Mouse (Mus musculus): ENCODE data around the gene Zmat5.

Gene Zmat5

DNA sequence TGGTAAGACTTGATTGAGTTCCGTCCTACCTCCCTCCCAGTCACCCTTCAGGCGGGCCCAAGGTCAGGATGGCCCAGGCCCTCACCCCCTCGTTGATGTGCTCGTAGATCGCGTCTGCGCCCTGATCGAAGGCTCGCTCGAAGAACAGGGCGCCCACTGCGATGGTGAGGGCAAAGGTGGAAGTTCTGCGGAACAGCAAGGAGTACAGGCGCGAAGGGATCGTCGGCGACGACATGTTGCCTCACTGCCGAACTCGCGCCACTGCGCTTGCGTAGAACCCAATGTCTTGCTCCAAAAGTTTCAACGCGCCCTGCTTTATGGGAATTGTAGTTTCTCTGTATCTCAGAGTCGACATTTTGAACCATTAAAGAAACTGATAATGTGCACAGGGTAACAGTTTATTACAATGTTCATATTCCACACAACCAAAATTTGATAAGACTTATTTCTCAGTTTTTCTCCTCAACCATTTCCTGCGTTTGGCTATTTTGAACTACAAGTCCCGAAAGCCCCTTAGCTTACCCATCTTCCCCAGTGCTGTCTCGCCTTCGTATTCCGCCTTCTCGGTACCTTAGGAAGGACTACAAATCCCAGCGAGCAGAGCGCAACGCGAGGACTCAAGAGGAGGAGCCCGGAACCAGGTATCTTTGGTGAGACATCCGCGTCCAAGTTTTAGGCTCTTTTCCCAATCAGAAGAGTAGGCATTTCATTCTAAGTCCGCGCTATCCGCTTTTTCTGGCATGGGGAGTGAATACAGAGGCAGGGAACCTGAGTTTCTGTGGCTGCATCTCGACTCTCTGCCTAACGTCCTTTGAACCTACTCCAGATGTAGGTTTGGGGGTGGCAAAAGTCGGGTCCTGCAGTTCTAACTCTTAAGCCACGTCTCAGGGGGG is at the start of gene Zmat5, which contains the start of gene Uqcr10:
Gene Zmat5 (plus strand): TSS at position 607 of the 893 bp plus-strand sequence.
Gene Uqcr10 (minus strand): TSS at position 271 of the 893 bp plus-strand sequence.
- peak; percentile 86 to 90 for DNase-seq (ENCODE audit: low spot score in 2 of 2)

DNA sequence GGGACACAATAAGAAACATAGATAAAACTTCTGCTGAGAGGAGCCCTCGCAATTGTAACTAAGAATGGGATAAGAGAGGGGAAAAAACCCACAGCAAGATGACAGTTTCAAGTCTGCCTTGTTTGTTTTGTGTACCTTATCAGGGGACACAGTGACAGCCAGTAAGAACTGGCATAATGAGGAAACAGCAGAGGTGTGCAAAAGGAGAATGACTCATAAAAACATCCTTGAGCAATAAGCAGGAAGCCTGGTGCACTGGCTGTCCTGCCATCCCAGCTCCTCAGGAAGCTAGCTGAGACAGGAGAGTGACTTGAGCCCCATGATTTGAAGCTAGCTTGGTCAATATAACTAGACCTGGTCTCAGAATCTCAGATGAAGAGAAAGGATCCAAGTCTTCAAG is 44.7 kb upstream of the Zmat5 start:
- no peak for DNase-seq (ENCODE audit: low spot score in 2 of 2)

DNA sequence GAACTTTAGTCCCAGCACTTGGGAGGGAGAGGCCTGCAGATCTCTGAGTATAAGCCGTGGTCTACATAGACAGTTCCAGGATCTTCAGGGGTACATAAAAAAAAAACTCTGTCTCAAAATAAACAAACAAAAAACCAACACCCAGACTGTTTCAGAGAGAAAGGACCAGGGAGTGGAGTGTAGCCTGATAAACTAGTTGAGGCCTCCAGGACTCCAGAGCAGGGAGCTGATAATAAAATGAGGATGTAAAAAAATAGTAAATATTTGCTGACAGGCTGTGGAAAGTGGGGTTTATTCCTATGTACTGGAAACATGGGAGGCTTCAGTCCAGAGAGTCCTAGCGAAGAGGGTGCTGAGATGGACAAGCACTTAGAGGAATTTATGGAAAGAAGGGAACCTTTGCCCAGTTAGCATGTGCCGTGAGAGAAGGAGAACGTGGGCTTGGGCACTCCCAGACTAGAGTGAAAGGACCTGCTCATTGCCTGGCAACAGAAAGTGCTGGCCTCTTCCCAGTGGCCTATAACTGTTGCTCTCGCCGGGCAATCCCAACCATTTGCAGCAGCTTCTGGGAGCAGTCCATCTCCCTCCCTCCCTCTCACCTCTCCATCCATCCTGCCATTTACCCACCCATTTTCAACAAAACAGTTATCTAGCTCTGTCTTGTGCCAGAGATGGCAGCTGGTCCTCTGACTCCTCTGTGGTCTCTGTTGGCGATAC is 44.0 kb upstream of the Zmat5 start:
- no peak for DNase-seq (ENCODE audit: low spot score in 2 of 2)

DNA sequence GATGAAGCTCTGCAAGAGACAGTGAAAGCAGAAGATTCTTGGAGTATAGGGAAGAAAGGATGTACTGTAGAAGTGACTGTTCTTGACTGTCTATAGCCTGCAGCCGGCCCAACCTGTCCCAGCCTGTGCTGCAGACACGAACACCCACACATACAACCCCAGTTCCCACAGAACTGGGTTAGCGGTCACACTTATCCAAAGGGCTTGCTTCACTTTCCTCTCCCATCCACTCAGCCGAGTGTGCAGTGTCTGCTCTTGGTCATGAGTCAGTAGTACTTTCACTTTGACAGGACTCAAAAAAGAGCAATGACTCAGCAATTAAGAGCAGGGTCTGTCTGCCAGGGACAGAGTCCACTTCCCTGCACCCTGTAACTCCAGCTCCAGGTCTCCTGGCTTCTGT is 43.2 kb upstream of the Zmat5 start:
- peak in 1 of 2 experiments; percentile 25 for DNase-seq (ENCODE audit: low spot score in 2 of 2)

DNA sequence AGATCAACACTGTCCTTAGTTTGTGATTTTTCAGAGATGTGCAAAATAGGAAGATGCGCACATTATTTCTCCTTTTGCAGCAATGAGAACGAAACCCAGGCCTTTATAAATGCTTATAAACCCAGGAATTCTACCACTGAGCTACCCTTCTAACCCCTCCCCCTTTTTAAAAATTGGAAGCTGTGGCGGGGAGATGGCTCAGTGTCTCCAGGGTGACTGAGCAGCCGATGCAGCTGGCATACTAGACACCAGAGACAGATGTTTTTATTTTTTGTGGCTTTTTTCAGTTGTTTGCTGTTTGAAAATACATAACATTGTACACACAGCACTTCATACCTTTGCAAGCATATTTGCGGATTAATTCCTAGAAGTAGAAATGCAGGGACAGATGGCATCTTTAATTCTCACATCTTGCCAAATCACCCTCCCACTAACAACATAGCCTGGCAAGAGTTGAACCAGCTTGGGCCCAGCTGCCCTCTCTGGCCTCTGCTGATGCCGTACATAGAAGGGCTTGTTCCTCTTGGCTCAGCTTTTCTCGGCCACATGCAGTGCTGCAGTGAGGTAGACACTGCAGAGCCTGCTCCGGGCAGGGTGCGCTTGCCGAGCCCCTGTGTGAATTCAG is 42.5 kb upstream of the Zmat5 start:
- no peak for DNase-seq (ENCODE audit: low spot score in 2 of 2)

DNA sequence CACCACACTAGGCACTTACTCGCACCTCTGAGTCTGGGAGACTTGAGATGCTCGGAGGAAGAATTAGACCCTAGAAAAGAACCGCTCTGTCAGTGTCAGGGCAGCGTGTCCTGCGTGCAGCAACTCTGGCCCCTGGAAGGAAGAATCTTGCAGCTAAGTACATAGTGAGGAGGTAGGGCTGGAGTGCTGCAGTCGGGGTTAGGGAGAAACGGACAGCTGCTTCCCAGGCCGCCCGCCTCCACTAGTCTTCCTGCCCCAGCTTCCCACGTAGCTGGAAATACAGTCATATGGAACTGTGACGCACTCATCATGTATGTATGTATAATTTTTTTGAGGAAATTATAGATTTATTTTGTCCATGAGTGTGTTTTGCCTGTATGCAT is 42.0 kb upstream of the Zmat5 start:
- no peak for DNase-seq (ENCODE audit: low spot score in 2 of 2)

DNA sequence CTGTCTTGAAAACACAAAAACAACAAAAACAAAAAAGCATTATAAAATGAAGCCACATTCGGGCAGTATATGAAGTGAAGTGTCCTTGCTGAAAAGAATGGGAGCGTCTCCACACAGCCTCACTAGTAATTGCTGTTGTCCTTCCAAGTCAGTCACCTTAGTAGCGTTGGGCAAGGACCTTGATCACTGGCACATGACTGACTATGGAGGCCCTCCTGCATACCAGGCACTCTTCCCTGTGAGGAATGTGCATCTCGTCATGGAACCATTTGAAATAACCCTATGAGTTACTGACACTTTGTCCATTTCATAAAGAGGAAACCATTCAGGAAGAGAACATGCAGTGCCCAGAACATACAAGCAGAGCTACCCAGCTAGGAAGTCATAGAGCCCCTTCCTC is 32.7 kb upstream of the Zmat5 start:
- DNase-seq (ENCODE audit: low spot score in 2 of 2), result no peak

DNA sequence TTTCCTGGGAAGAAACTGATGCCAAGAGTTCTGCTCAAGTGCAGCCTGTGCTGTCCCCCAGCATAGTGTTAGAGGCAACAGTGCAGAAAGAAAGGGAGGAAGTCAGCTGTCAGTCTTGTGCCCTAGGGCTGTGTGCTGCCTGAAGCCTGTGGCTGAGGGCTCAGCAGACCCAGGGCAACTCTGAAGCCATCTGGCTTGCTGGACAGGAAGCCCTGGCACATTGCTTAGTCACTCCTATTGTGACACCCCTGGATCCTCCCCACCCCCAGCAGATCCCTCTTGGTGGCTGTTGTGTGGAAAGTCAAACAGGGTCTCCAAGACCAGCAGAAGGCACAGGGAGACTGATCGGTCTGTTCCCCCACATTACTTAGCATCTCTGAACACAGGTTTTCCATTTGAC is 29.9 kb upstream of the Zmat5 start:
- DNase-seq (ENCODE audit: low spot score in 2 of 2), result peak; percentile 47 to 60

DNA sequence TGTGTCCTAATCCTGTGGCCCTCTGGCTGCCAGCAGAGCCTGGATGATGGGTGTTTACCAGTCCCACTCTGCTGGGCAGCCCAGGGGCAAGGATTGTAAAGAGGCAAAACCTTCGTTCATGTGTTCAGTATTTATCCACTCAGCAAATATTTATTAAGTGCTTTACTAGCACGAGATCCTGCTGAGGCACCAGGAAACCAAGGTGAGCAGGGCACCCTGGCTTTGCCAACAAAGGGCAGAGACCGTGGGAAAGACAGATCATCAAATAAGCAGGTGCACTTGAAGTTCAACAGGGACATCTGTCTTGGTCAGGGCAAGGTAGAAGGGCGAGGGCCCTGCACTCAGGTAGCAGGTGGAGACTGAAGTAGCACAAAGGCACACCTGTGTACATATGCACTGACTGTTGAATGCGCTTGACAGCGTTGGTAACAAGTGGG is 29.3 kb upstream of the Zmat5 start:
- DNase-seq (ENCODE audit: low spot score in 2 of 2), result peak; percentile 63 to 71

DNA sequence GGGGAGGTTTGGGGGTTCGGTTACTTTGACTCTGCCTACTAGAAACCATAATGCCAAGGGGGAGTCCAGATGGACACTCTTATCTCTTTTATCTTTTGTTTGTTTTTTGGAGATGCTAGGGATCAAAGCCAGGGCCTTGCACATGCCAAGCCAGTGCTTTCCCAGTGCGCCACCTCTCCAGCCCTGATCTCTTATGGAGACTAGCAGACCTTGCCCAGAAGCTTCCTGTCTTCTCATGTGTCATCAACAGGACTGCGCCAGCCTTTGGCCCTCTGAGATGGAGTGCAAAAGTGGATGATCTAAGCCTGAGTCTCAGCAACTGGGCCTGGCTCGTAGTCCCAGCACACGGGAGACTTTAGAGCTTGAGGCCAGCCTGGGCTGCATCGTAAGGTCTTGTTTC is 28.8 kb upstream of the Zmat5 start:
- DNase-seq (ENCODE audit: low spot score in 2 of 2), result no peak

DNA sequence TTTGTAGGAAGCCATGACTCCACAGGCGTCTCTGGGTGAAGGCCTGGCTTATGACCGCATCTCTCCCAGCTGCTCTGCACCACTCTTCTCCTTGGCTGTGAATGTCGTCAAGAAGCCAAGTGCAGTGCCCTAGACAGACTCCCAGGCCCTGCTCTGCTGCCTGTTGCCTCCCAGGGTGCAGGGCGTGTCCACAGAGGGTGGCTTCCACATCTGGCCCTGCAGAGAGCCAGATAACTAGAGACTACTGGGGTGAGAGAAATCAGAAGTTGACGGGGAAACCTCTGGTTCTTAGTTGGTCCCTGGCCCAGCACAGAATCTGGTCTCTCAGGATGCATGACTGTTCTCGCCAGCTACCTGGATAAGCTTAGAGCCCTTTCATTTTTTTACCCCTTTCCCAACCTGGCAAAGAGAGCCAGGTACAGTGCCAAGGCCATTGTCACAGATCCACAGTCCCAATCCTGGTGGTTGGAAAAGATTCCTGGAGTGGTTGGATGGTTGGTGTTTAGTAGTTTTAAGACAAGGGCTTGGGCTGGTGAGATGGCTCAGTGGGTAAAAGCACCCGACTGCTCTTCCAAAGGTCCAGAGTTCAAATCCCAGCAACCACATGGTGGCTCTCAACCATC is 27.1 kb upstream of the Zmat5 start:
- DNase-seq (ENCODE audit: low spot score in 2 of 2), result no peak

DNA sequence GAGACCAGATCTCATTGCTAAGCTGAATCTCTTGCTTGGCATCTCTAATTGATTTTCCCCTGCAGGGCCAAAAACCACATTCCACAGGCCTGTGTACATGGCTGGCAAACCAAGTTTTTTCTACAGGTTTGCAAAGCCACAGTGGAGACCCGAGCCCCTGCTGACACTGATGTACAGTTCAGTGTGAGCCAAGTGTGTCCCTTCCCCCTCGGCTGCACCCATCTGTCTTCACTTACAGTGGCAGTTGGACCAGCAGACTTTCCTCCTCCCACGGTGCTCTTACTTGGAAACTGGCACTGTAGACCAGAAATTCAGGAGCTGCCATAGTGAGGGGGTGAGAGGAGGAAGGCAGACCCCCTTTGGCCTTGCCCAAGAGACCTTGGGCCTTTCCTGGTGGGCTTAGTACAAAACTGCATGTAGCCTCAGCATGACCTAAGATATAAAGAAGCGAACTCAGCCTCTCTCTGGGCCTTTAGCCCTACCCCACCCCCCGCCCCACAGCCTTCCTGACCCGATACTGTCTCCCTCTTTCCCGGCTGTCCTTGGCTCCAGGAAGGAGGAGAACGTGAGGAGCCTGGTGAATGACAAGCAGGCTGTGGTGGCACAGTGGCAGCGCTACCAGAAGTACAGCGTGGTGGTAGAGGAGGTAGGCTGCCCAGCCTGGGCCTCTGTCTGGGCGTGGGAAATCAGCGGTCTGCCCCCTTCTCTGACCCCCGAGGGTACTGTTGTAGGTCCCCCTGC is 25.6 kb upstream of the Zmat5 start:
- no peak for DNase-seq (ENCODE audit: low spot score in 2 of 2)

DNA sequence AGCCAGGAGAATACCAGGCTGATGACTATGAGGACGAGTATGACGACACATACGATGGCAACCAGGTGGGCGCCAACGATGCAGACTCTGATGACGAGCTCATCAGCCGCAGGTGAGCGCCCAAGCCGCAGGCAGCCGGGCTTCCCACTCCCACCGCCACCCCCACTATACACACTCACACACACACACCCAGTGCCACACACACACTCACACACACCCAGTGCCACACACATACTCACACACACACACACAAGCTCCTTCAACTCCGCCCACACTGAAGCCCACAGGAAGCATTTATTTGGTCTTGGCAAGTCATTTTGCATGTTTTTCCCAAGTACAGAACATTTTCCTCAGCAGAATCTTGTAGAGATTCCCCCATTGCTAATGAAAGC is 25.0 kb upstream of the Zmat5 start:
- no peak for DNase-seq (ENCODE audit: low spot score in 2 of 2)

DNA sequence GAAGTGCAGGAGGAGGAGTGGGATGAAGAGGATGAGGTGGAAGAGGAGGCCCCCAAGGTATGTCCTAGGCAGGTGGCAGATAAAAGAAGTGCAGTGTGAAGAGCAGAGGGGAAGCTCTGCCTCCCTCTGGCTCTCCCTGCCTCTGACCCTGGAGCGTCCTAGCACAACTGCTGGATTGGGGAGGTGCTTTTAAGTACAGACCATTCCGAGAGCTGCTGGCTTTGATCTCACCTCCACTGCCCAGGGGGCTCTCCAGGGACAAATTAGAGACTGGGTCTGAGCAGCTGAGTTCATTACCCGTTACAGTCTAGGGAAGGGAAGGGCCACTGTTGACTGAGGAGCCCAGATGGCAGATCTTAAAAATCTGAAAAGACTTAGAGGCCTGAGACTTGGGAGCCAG is 24.4 kb upstream of the Zmat5 start:
- no peak for DNase-seq (ENCODE audit: low spot score in 2 of 2)

DNA sequence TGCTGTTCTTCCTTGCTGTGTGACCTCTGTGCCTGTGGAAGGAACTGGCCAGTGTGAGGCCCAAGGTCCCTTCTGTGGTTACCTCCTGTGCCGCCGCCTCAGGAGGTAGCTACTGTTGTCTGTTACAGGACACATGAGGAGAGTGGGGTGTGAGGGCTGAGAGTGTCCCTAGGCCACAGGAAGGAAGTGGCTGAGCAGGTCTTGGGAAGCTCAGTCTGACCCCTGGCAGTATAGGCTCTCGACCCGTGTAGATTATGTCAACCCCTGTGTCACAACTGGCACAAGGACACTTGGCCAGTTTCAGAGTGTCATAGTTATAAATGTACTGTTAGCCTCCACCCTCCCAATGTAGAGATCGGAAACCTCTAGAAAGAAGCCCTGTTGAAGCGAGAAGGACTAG is 21.0 kb upstream of the Zmat5 start:
- no peak for DNase-seq (ENCODE audit: low spot score in 2 of 2)

DNA sequence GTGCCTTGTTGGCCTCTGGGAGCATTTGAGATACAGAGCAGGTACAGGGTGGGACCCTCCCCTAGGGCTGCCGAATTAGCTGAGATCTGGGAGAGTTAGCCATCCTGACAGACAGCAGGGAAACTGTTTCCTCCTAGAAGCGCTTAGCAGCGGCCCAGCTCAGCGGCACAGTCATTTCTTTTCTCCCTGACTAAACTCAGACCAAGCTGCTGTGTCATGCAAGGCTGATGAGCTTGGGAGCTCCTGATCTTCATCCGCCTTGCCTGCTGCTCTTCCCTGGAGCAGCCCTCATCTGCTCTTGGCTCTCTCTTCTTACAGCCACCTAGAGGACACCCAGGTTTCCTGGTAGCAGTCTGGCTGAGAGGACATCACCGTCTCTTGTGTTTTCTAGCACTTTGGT is 20.3 kb upstream of the Zmat5 start:
- DNase-seq (ENCODE audit: low spot score in 2 of 2), result no peak

DNA sequence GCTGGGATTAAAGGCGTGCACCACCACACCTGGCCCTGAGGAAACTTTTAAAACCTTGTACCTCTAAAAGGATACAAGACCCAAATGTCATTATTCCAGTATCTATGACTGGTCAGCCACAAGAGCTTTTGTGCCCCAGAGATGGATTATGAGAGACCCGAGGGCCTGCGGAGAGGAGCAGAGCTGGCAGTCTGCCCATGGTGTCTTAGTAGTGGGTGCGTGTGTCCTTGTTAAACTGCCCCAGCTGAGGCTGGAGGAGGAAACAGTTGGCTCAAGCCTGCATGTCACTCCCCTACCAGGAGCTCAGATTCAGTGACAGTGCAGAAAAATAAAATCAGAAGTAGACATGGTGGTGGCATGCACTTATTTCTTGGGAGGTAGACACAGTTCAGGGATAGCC is 19.4 kb upstream of the Zmat5 start:
- no peak for DNase-seq (ENCODE audit: low spot score in 2 of 2)

DNA sequence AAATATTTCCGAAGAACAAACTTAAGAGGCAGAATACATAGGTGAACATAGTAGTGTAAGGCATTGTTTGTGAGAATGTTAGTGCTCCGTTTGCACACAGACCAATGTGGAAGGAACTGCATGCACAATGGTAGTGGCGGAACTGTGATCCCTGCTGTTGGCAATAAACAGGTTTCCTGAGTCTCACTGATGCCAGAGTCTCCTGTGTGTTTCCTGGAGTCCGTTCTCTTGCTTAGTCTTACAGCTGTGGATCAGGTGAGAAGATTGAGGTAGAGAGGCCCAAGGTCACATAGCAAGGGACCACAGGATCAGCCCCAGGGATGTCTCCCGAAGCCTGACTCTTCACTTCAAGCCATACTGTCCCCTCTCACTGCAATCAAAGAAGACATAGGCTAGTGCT is 19.0 kb upstream of the Zmat5 start:
- no peak for DNase-seq (ENCODE audit: low spot score in 2 of 2)

DNA sequence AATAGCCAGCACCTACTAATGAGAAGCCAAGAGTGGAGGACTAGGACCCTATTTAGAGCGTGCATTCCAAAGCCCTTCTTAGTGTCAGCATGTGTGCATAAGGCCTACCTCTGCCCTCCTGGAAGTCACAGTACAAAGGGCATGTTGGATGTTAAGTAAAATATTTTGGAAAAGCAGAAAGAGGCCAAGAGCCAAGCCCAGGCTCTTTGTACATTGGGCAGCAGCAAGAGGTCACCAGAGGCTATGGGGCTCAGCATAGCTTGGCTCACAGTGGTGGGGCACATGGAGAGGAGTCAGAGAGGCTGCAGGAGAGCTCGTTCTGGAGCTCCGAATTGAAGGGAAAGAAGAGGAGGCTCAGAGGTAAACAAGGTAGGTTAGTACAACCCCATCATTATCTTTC is 17.5 kb upstream of the Zmat5 start:
- DNase-seq (ENCODE audit: low spot score in 2 of 2), result no peak

DNA sequence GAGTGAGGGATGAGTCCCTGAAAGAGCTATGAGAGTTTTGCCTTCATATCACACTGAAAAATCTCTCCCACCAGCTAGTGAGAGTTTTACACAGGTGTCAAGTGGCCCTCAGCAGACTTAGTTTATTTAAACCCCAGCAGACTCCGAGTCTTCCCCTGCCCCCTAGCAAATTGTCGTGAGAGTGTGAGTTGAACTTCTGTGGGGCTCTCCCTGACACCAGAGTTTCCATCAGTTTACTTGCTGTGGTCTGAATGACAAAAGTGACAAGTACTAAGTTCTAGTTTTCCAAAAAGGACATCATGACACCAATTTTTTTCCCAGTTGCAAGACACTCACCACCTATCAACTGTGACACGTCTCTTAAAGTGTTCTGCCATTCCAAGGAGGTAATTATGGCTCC is 16.6 kb upstream of the Zmat5 start:
- no peak for DNase-seq (ENCODE audit: low spot score in 2 of 2)

DNA sequence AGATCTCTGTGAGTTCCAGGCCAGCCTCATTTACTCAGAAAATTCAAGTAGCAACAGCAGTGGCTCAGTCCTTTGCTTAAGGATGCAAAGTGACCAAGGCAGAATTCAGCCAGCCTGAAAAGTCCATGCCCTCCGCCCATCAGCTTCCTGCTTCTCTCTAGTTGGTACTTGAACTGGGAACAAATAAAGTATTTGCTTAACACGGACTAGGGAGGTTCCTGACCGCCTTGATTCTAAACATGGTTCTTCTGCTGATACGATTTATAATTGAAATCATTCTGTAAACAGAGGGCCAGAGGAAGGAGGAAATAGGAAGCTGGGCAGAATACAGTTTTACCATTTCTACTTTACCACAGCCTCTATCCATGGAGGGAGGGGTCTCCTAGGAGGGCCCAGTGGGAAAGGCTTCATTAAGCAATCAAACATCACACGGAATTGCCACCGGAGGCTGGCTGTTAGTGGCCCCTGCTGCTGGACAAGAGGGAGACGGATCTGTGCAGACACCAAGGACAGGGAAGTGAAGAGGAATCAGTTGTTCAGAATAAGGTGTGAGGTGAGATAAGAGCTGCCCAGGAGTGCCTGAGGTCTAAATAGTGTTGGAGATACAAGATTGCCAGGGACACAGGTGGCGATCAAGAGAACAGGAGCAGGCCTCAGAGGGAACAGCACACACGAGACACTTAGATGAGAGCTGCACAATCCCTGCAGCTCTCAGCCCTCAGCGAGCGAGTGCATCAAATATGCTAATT is 15.7 kb upstream of the Zmat5 start:
- no peak for DNase-seq (ENCODE audit: low spot score in 2 of 2)

All from urinary bladder, postnatal 36 days (tissue).